Mouse (Mus musculus) urinary bladder, postnatal 4 days (tissue): ENCODE data around the gene Mpc2.

Source experiments
- DNase-seq, 2 experiments: peaks; one replicate each; pipeline ENCODE4 v3.0.0; 2021 to 2022; ENCODE audit warnings: low spot score in 2 of 2

The Mpc2 gene

DNA sequence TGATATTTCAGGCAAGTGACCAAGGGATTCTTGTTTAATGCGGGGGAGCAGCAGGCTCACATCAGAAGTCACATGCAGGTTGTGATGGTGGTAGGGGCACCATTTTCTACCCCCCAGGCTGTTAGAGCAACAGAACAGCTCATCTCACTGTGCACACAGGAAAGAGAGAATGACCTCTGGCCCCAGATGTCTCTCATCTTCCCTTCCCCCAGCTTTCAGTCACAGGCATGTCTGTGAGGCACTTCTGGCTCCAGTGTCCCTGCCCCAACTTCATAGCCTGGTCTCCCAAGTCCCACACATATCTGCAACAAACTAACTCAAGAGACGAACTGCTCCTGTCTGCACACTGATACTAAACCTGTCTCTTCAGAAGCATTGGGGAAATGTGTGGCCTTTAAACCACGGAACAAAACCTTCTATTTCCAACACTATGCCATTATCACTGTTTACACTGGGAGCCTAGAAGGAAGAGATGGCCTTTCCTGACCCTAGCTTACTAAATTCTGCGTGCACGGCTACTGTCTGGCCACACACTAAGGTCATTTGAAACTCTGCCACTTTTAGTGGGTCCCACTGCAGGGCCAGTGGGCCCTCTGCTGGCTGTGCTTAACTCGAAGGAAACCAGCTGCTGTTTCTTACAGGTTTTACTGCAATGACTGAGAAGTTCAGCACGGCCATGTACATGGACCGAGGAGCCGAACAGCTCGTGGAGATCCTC lies 43.0 kb downstream of the Mpc2 start:
- DNase-seq, result no peak

GRCm38 (mm10) chr1:165506303-165506702 lies 45.9 kb downstream of the Mpc2 start:
- DNase-seq, result no peak

- no peak for DNase-seq
Observed at GRCm38 (mm10) chr1:165510161-165510560, 49.7 kb downstream of the Mpc2 start.

GRCm38 (mm10) chr1:165520716-165521115 lies 60.3 kb downstream of the Mpc2 start:
- DNase-seq, result no peak
